Mouse (Mus musculus) heart, embryonic 14.5 days (tissue): ENCODE data around the gene Agtpbp1. TPM values are rescaled to one million over a fixed set of nuclear protein-coding genes. Genes with fewer than 3 reads are reported as not detected.

ENCODE experiments used
- ATAC-seq: fragments of 200-750 bp; cut with Nextera tagmentation; 2 replicates; pipeline ENCODE4 v1.8.0; 2017; ENCODE audit warnings: low read depth, moderate TSS enrichment; ENCODE audit not compliant: insufficient number of reproducible peaks, insufficient read depth, low FRiP score
- H3K27ac ChIP-seq, 2 experiments: fragments of 200-500 bp in 1 of 2; fragments of 300-500 bp in 1 of 2; sonication (generic) in 1 of 2; replicated peaks in 1 of 2; 2 replicates each; pipeline ENCODE4 v1.5.1; 2012 to 2014; ENCODE audit warnings: low read depth in 2 of 2, low read length in 2 of 2, control low read depth in 1 of 2, mild to moderate bottlenecking in 1 of 2, mixed read lengths in 1 of 2; ENCODE audit not compliant: control insufficient read depth in 1 of 2, insufficient read depth in 1 of 2
- H3K27me3 ChIP-seq: fragments of 300-500 bp; sonication (generic); 2 replicates; pipeline ENCODE4 v1.6.1; 2014; ENCODE audit warnings: mild to moderate bottlenecking, low read length, control low read depth; ENCODE audit not compliant: control insufficient read depth, insufficient read depth
- H3K36me3 ChIP-seq: fragments of 300-500 bp; sonication (generic); 2 replicates; pipeline ENCODE4 v1.6.1; 2014; ENCODE audit warnings: mild to moderate bottlenecking, control low read depth, low read length, mixed read lengths; ENCODE audit not compliant: control insufficient read depth, insufficient read depth
- H3K4me1 ChIP-seq, 2 experiments: fragments of 200-500 bp in 1 of 2; fragments of 300-500 bp in 1 of 2; sonication (generic) in 1 of 2; 2 replicates each; pipeline ENCODE4 v1.6.1; 2012 to 2014; ENCODE audit warnings: low read length in 2 of 2, control low read depth in 1 of 2, mixed read lengths in 1 of 2; ENCODE audit not compliant: control insufficient read depth in 2 of 2, insufficient read depth in 2 of 2
- H3K4me2 ChIP-seq: fragments of 300-500 bp; sonication (generic); 2 replicates; pipeline ENCODE4 v1.6.1; 2014; ENCODE audit warnings: mild to moderate bottlenecking, low read length
- H3K4me3 ChIP-seq, 2 experiments: fragments of 200-500 bp in 1 of 2; fragments of 300-500 bp in 1 of 2; sonication (generic) in 1 of 2; 2 replicates each; pipeline ENCODE4 v1.5.1; 2012 to 2014; ENCODE audit warnings: low read length in 2 of 2, mild to moderate bottlenecking in 2 of 2, control low read depth in 1 of 2, low read depth in 1 of 2, moderate library complexity in 1 of 2; ENCODE audit not compliant: control insufficient read depth in 1 of 2, insufficient read depth in 1 of 2
- H3K9ac ChIP-seq: fragments of 300-500 bp; sonication (generic); 2 replicates; pipeline ENCODE4 v1.6.1; 2014; ENCODE audit warnings: mild to moderate bottlenecking, low read length
- H3K9me3 ChIP-seq: fragments of 300-500 bp; sonication (generic); 2 replicates; pipeline ENCODE4 v1.6.1; 2016; ENCODE audit warnings: low read length, control low read depth; ENCODE audit not compliant: control insufficient read depth
- WGBS: fragments of 180-500 bp; shearing (Covaris S2); extraction: QIAGEN DNeasy Blood & Tissue Kit; methylation state at CpG from one replicate; pipeline ENCODE4 v1.1.7; 2014; 5-methylcytosine and 5-hydroxymethylcytosine counted together
- polyA plus RNA-seq: library from polyadenylated mRNA; unstranded; fragments of >200 nt; fragmentation: Nextera tagmentation; extraction: Ambion mirVana; gene quantifications from 2 replicates; pipeline ENCODE4 v1.2.1, GENCODE M21; 2014

Agtpbp1 gene
- polyA plus RNA-seq, 1 experiment from 2014 or later, result 15.1 TPM

GRCm38 (mm10) chr13:59397571-59397970 is 187.5 kb downstream of the Agtpbp1 start:
- Histone ChIP-seq H3K27ac (no peak overlapping the region), H3K36me3 (no peaks in the 10 kb centered on the region), H3K4me2 (no peak overlapping the region), H3K9me3 (no peaks in the 10 kb centered on the region), H3K4me1 (no peaks in the 10 kb centered on the region), H3K27me3 (no peaks in the 10 kb centered on the region), H3K9ac (no peak overlapping the region), H3K4me3 (no peak overlapping the region)
- 20% methylated on average over 3 of the region's 3 CpGs for WGBS
- no peak for ATAC-seq

Other genes starting within 250 kb of the Agtpbp1 start
- 54.4 and 70.3 TPM in 2 replicates for gene Naa35, start within 50 bp of the Agtpbp1 start, polyA plus RNA-seq
- 46.6 and 49.2 TPM in 2 replicates for gene Golm1, start 90.6 kb upstream of the Agtpbp1 start, polyA plus RNA-seq
- gene 4921517D22Rik, start 108.9 kb upstream of the Agtpbp1 start, polyA plus RNA-seq, result not detected in 2 replicates
- gene Spata31d1a, start 125.1 kb upstream of the Agtpbp1 start, polyA plus RNA-seq, result 0.05 TPM in 1 of 2 replicates, not detected in the other
- gene Spata31d1b, start 127.1 kb upstream of the Agtpbp1 start, polyA plus RNA-seq, result not detected in 2 replicates
- gene Spata31d1d, start 146.5 kb upstream of the Agtpbp1 start, polyA plus RNA-seq, result not detected in 2 replicates
- 0.27 TPM in 1 of 2 replicates, not detected in the other for gene 1700014D04Rik, start 161.5 kb upstream of the Agtpbp1 start, polyA plus RNA-seq
- 213 and 236 TPM in 2 replicates for gene Isca1, start 184.6 kb upstream of the Agtpbp1 start, polyA plus RNA-seq
- gene Gm49354, start 197.0 kb upstream of the Agtpbp1 start, polyA plus RNA-seq, result not detected in 2 replicates
- gene Tut7, start 237.9 kb upstream of the Agtpbp1 start, polyA plus RNA-seq, result 35.0 and 35.1 TPM in 2 replicates